8 mouse cellular contexts compared by ENCODE assay signal in the genomic region with DNA sequence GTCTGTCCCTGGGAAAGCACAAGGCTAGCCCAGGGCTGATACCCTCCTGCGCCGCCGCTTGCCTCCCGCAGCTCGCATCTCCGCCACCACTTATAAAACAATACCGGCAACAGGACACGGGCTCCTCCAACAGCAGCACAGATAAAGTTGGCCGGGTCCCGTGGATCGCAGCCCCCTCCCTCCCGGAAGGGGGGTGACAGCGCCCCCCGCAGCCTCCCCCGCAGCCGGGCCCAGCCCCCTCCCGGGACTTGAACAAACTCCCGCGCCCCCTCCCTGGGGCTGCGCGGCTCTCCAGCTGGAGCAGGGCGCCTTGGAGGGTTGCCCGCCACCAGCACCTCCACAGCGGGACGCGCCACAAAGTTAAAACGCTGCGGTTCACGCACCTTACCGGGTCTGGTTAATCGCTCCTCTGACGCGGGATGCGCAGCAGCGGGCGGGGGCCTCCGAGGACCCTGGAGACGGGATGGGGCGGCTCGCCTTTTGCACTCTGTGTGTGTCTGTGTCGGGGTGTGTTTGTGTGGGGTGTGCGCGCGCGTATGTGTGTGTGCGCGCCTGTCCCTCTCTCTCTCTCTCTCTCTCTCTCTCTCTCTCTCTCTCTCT. TPM values are rescaled to one million over a fixed set of nuclear protein-coding genes. Genes with fewer than 3 reads are reported as not detected.
DNase-seq lines count a peak whose midpoint lies in the region; ATAC-seq and TF ChIP-seq lines count a peak whose summit lies in the region.

A gene (minus strand): TSS at position 547 of the 600 bp plus-strand sequence.

- H3K27ac ChIP-seq in heart, embryonic 11.5 days (ENCODE audit: low read depth, low read length): peak within 1 kb of the TSS; percentile 66
- peak within 1 kb of the TSS; percentile 55; the same call in 1 of the 2 replicates for H3K27ac ChIP-seq in kidney, embryonic 14.5 days (ENCODE audit: low read depth, low read length)
- no peak within 1 kb of the TSS for H3K27ac ChIP-seq in limb, embryonic 14.5 days (replicated peaks; ENCODE audit: low read depth, low read length)
- peak within 1 kb of the TSS; percentile 80 for H3K27ac ChIP-seq in midbrain, embryonic 13.5 days
- H3K27ac ChIP-seq in spleen, adult 2 months (ENCODE audit: insufficient read depth, low read length): peak within 1 kb of the TSS; percentile 67

- no peak for TF ChIP-seq POLR2A in limb, embryonic 14.5 days (IDR thresholded peaks at IDR 0.05; ENCODE audit: borderline replicate concordance, extremely low read depth, insufficient read depth, insufficient read length)
- no peak for TF ChIP-seq POLR2A in spleen, adult 2 months (IDR thresholded peaks at IDR 0.05; ENCODE audit: low read depth, low read length)

- peak within 1 kb of the TSS; percentile 98 for H3K4me2 ChIP-seq in heart, embryonic 11.5 days
- peak within 1 kb of the TSS; percentile 98 for H3K4me2 ChIP-seq in kidney, embryonic 14.5 days (replicated peaks; ENCODE audit: low read depth, low read length)
- H3K4me2 ChIP-seq in limb, embryonic 14.5 days (replicated peaks; ENCODE audit: low read depth, low read length, severe bottlenecking): peak within 1 kb of the TSS; percentile 96
- H3K4me2 ChIP-seq in midbrain, embryonic 13.5 days (replicated peaks): peak within 1 kb of the TSS; percentile 94

- no peaks in the 10 kb centered on the region for H3K4me1 ChIP-seq in erythroblast, embryonic 14.5 days (ENCODE audit: control insufficient read depth)
- H3K4me1 ChIP-seq in heart, embryonic 11.5 days (ENCODE audit: control insufficient read depth, insufficient read depth, low read length): peaks cover 3% of the 10 kb centered on the region; the same call in 1 of the 2 replicates
- no peaks in the 10 kb centered on the region for H3K4me1 ChIP-seq in kidney, embryonic 14.5 days (ENCODE audit: control insufficient read depth, insufficient read depth, low read length)
- peaks cover 13% of the 10 kb centered on the region; the same call in 1 of the 2 replicates for H3K4me1 ChIP-seq in limb, embryonic 14.5 days (ENCODE audit: control insufficient read depth, insufficient read depth, low read length)
- peaks cover 29% of the 10 kb centered on the region for H3K4me1 ChIP-seq in midbrain, embryonic 13.5 days (replicated peaks)
- peaks cover 3% of the 10 kb centered on the region; the same call in 1 of the 2 replicates for H3K4me1 ChIP-seq in spleen, adult 2 months (ENCODE audit: control insufficient read depth, insufficient read depth, insufficient read length)

- peak; percentile 71 for ATAC-seq in heart, embryonic 11.5 days (replicated peaks; ENCODE audit: insufficient number of reproducible peaks, low FRiP score, low TSS enrichment)
- peak; percentile 61 for ATAC-seq in kidney, embryonic 14.5 days (ENCODE audit: low FRiP score, low TSS enrichment)
- ATAC-seq in limb, embryonic 14.5 days (ENCODE audit: low FRiP score, low read depth): peak; percentile 58
- ATAC-seq in midbrain, embryonic 13.5 days: peak; percentile 90

- TF ChIP-seq CTCF in spleen, adult 2 months (IDR thresholded peaks at IDR 0.05; ENCODE audit: extremely low read depth, insufficient read depth, insufficient read length, insufficient replicate concordance): no peak

- no peaks in the 10 kb centered on the region for H3K9me3 ChIP-seq in erythroblast, embryonic 14.5 days (ENCODE audit: control insufficient read depth, low read length)
- no peaks in the 10 kb centered on the region for H3K9me3 ChIP-seq in heart, embryonic 11.5 days (replicated peaks; ENCODE audit: control insufficient read depth, low read length)
- no peaks in the 10 kb centered on the region for H3K9me3 ChIP-seq in kidney, embryonic 14.5 days (ENCODE audit: control insufficient read depth, low read length)
- no peaks in the 10 kb centered on the region for H3K9me3 ChIP-seq in limb, embryonic 14.5 days (ENCODE audit: control insufficient read depth, low read length)
- no peaks in the 10 kb centered on the region for H3K9me3 ChIP-seq in midbrain, embryonic 13.5 days

- H3K27me3 ChIP-seq in erythroblast, embryonic 14.5 days (ENCODE audit: control insufficient read depth): peaks cover 32% of the 10 kb centered on the region
- peaks cover 31% of the 10 kb centered on the region for H3K27me3 ChIP-seq in heart, embryonic 11.5 days (ENCODE audit: control insufficient read depth, insufficient read depth, low read length)
- peaks cover 8% of the 10 kb centered on the region; the same call in 1 of the 2 replicates for H3K27me3 ChIP-seq in kidney, embryonic 14.5 days (ENCODE audit: control insufficient read depth, insufficient read depth, low read length)
- H3K27me3 ChIP-seq in limb, embryonic 14.5 days (ENCODE audit: control insufficient read depth, insufficient read depth, low read length): peaks cover 8% of the 10 kb centered on the region; the same call in 1 of the 2 replicates
- H3K27me3 ChIP-seq in midbrain, embryonic 13.5 days: peaks cover 16% of the 10 kb centered on the region; the same call in 1 of the 2 replicates
- peaks cover 13% of the 10 kb centered on the region for H3K27me3 ChIP-seq in spleen, adult 2 months (ENCODE audit: control insufficient read depth, insufficient read depth, low read length)

- H3K9ac ChIP-seq in heart, embryonic 11.5 days (ENCODE audit: low read depth, low read length): peak within 1 kb of the TSS; percentile 78
- peak within 1 kb of the TSS; percentile 71 for H3K9ac ChIP-seq in kidney, embryonic 14.5 days (ENCODE audit: low read depth, low read length)
- peak within 1 kb of the TSS; percentile 69 for H3K9ac ChIP-seq in limb, embryonic 14.5 days (ENCODE audit: low read depth, low read length, severe bottlenecking)
- peak within 1 kb of the TSS; percentile 88 for H3K9ac ChIP-seq in midbrain, embryonic 13.5 days (replicated peaks)

- peak within 1 kb of the TSS; percentile 54 for H3K4me3 ChIP-seq in erythroblast, embryonic 14.5 days (replicated peaks)
- H3K4me3 ChIP-seq in heart, embryonic 11.5 days (ENCODE audit: low read depth, low read length): peak within 1 kb of the TSS; percentile 79
- H3K4me3 ChIP-seq in kidney, embryonic 14.5 days (ENCODE audit: low read length): peak within 1 kb of the TSS; percentile 57
- peak within 1 kb of the TSS; percentile 74 for H3K4me3 ChIP-seq in limb, embryonic 14.5 days (replicated peaks; ENCODE audit: low read length)
- H3K4me3 ChIP-seq in midbrain, embryonic 13.5 days (replicated peaks): peak within 1 kb of the TSS; percentile 82
- peak within 1 kb of the TSS; percentile 92 for H3K4me3 ChIP-seq in spleen, adult 2 months (ENCODE audit: extremely low read depth, insufficient read depth, insufficient read length)

- peak; percentile 29 for DNase-seq in layer of hippocampus, adult 11-12 months (ENCODE audit: low spot score)
- DNase-seq in layer of hippocampus, adult 9-10 months (ENCODE audit: low spot score): no peak
- DNase-seq in limb, embryonic 14.5 days (ENCODE audit: low spot score): peak; percentile 32
- peak in 1 of 2 experiments; percentile 13 for DNase-seq in spleen, adult 2 months (ENCODE audit: low read depth in 1 of 2, low spot score in 2 of 2)

- no peaks in the 10 kb centered on the region for H3K36me3 ChIP-seq in erythroblast, embryonic 14.5 days (ENCODE audit: control insufficient read depth)
- no peaks in the 10 kb centered on the region for H3K36me3 ChIP-seq in heart, embryonic 11.5 days (ENCODE audit: control insufficient read depth, insufficient read depth, low read length)
- H3K36me3 ChIP-seq in kidney, embryonic 14.5 days (ENCODE audit: control insufficient read depth, insufficient read depth, low read length): no peaks in the 10 kb centered on the region
- no peaks in the 10 kb centered on the region for H3K36me3 ChIP-seq in limb, embryonic 14.5 days (ENCODE audit: control insufficient read depth, insufficient read depth, low read length)
- no peaks in the 10 kb centered on the region for H3K36me3 ChIP-seq in midbrain, embryonic 13.5 days
- no peaks in the 10 kb centered on the region for H3K36me3 ChIP-seq in spleen, adult 2 months (ENCODE audit: control insufficient read depth, insufficient read depth, low read length)

- under 1% methylated on average over 43 of the region's 47 CpGs for WGBS in heart, embryonic 11.5 days (ENCODE audit: insufficient replicate concordance)
- 0% methylated on average over 40 of the region's 47 CpGs for WGBS in kidney, embryonic 14.5 days
- 1% methylated on average over 37 of the region's 47 CpGs for WGBS in limb, embryonic 14.5 days
- under 1% methylated on average over 40 of the region's 47 CpGs for WGBS in midbrain, embryonic 13.5 days
- WGBS in spleen, adult 2 months: under 1% methylated on average over 44 of the region's 47 CpGs

RNA-seq across cellular contexts. Expression of the gene that starts here (rescaled TPM):
- not detected in 2 replicates for polyA plus RNA-seq in erythroblast, embryonic 14.5 days (2012)
- 11.4 and 16.2 TPM in 2 replicates for polyA plus RNA-seq in heart, embryonic 11.5 days (2014; fragmentation: Nextera tagmentation; extraction: Ambion mirVana)
- polyA plus RNA-seq in kidney, embryonic 14.5 days (2014; fragmentation: Nextera tagmentation; extraction: Ambion mirVana): 9.5 and 13.0 TPM in 2 replicates
- 20.6 and 26.0 TPM in 2 replicates for polyA plus RNA-seq in limb, embryonic 14.5 days (2012; rRNA removed)
- 32.8 and 38.0 TPM in 2 replicates for polyA plus RNA-seq in limb, embryonic 14.5 days (2014; fragmentation: Nextera tagmentation; extraction: Ambion mirVana)
- 52.0 and 56.2 TPM in 2 replicates for polyA plus RNA-seq in midbrain, embryonic 13.5 days (2015; fragmentation: Nextera tagmentation; extraction: Ambion mirVana)
- polyA plus RNA-seq in spleen, adult 2 months (2012; rRNA removed): 1.7 and 2.5 TPM in 2 replicates
